Mouse (Mus musculus) testis, adult 2 months (tissue): ENCODE results near the gene Mta3. TPM values are rescaled to one million over a fixed set of nuclear protein-coding genes. Genes with fewer than 3 reads are reported as not detected.
"Not testable (repeated sequence)": the region's sequence is repeated elsewhere in the genome, so short reads cannot be mapped to it uniquely, and the experiment has no call there.

Experiments
- H3K27ac ChIP-seq: fragments of 200-500 bp; 2 replicates; pipeline ENCODE4 v1.5.1; 2012; ENCODE audit warnings: low read depth, low read length; ENCODE audit not compliant: control insufficient read depth, insufficient read depth
- H3K27me3 ChIP-seq: fragments of 200-500 bp; 2 replicates; pipeline ENCODE4 v1.6.1; 2012; ENCODE audit warnings: mild to moderate bottlenecking, low read length, moderate library complexity; ENCODE audit not compliant: control insufficient read depth, insufficient read depth
- H3K36me3 ChIP-seq: fragments of 200-500 bp; 2 replicates; pipeline ENCODE4 v1.6.1; 2012; ENCODE audit warnings: mild to moderate bottlenecking, low read length; ENCODE audit not compliant: control insufficient read depth, insufficient read depth
- H3K4me1 ChIP-seq: fragments of 200-500 bp; 2 replicates; pipeline ENCODE4 v1.6.1; 2012; ENCODE audit warnings: low read length; ENCODE audit not compliant: control insufficient read depth, insufficient read depth
- H3K4me3 ChIP-seq: fragments of 200-500 bp; 2 replicates; pipeline ENCODE4 v1.5.1; 2012; ENCODE audit warnings: low read depth, mild to moderate bottlenecking, low read length, moderate library complexity, mixed read lengths; ENCODE audit not compliant: control insufficient read depth
- CTCF ChIP-seq: fragments of 200-500 bp; IDR thresholded peaks from 2 replicates; pipeline ENCODE4 v1.5.1; 2012; ENCODE audit warnings: low read depth, mild to moderate bottlenecking, inconsistent platforms, low read length, moderate library complexity; ENCODE audit not compliant: control insufficient read depth, insufficient read depth, insufficient replicate concordance
- POLR2A ChIP-seq: fragments of 200-500 bp; IDR thresholded peaks from 2 replicates; pipeline ENCODE4 v1.6.1; 2012; ENCODE audit warnings: low read depth, mild to moderate bottlenecking, inconsistent platforms, low read length, moderate library complexity; ENCODE audit not compliant: control insufficient read depth
- polyA plus RNA-seq: library from polyadenylated mRNA; depleted of rRNA; stranded (reverse); fragments of >200 nt; gene quantifications from 2 replicates; pipeline ENCODE4 v1.2.3, GENCODE M21; 2012

The Mta3 gene
- polyA plus RNA-seq, 1 experiment: 36.3 TPM

DNA sequence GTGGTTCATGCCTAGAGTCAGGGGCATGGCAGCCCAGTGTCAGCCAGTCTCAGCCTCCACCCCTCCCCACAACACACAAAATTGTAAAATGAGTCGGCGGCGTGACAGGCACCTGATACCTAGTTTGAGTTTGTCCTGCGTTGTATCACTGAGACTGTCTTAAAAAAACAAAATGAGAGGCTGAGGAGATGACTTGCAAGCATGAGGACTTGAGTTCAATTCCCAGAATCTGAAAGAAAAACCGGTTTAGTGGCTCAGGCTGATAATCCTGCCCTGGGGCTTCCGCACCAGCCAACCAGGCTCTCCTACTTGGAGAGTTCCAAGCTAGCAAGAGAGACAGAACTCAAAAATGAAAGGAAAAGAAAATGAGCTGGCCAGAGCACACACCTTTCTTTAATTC, 2.9 kb downstream of the Mta3 start:
- no peaks in the 10 kb centered on the region for H3K27me3 ChIP-seq
- TF ChIP-seq POLR2A (no peak), CTCF (no peak)
- no peaks in the 10 kb centered on the region for H3K36me3 ChIP-seq
- no peak overlapping the region for H3K27ac ChIP-seq
- H3K4me3 ChIP-seq: no peak overlapping the region
- H3K4me1 ChIP-seq: peaks cover 9% of the 10 kb centered on the region

DNA sequence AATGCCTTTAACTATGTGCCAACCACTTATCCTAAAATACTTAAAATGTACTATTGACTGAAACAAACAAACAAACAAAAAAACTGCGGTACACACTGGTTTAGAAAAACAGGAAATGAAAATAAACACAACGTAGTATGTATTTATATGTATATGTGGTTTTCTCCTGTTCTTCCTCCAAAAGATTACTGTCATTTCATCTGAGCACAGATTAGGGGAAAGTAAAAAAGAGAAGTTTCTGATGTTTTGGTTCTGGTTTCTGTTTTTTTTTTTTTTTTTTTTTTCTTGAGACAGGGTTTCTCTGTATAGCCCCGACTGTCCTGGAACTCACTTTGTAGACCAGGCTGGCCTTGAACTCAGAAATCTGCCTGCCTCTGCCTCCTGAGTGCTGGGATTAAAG, 3.6 kb downstream of the Mta3 start:
- H3K4me3 ChIP-seq, H3K36me3 ChIP-seq, H3K27ac ChIP-seq, H3K4me1 ChIP-seq, H3K27me3 ChIP-seq: not testable (repeated sequence)

DNA sequence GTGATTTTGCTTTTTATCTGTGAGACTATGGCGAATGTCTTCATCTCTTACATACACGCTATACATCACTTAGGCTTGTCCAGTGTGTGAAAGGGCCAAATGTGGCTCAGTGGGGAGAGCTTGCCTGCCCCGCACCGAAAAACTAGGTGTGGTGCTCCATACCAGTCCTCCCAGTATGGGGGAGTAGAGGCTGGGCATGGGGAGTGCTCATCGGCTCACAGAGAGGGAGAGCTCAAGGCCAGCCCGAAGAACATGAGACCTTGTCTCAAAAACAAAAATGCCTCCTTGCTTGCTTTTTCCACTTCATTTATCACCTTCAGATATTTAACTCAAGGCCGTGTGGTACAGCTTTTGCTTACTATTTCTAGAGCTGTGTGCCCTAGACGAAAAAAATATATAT, 4.7 kb downstream of the Mta3 start:
- no peak overlapping the region for H3K4me3 ChIP-seq
- no peaks in the 10 kb centered on the region for H3K36me3 ChIP-seq
- TF ChIP-seq POLR2A (no peak), CTCF (no peak)

DNA sequence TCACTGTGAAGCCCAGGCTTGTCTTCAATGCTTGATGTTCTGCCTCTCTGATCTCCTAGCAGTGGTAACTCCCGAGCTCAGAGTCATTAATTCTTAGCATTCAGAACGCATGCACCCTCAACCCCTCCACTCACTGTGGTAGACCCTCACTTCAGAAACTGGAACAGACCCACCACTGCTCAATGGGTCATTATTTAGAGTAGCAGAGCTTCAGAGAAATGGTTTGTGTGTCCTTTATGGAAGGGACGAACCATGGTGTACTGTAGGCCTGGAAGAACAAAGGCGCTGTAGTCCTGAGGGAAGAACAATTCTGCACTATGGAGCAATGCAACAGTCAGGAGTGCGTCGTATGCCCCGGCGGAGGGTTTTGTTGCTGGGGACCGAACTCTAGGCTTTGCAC, 6.4 kb downstream of the Mta3 start:
- H3K27ac ChIP-seq: no peak overlapping the region
- no peaks in the 10 kb centered on the region for H3K4me1 ChIP-seq
- H3K27me3 ChIP-seq: no peaks in the 10 kb centered on the region
- TF ChIP-seq POLR2A (no peak), CTCF (no peak)
- H3K4me3 ChIP-seq: no peak overlapping the region
- no peaks in the 10 kb centered on the region for H3K36me3 ChIP-seq

More for the DNA sequence above, 4.7 kb downstream of the Mta3 start:
- Histone ChIP-seq H3K27ac (peak overlapping the region; percentile 63), H3K27me3 (no peaks in the 10 kb centered on the region), H3K4me1 (peaks cover 5% of the 10 kb centered on the region)

DNA sequence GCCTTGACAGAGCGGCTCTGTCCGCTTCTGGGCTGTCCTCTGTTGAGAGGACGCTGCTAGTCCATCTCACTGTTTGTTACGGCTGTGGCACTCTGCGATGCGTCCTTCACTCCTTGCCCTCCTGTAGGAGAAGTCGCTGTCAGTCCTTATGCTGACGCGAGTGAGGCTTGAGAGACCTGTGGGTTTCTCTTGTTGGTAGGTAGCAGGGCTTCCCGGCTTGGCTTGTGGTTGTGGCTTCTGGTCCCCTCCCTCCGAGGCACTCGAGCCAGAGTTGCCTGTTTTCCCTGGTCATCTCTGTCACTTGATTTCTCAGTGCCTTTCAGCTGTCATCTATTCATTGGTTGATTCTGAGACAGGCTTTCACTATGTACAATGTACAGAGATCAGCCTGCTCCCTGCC, 14.5 kb downstream of the Mta3 start:
- H3K4me3 ChIP-seq: no peak overlapping the region
- TF ChIP-seq POLR2A: no peak
- no peak for TF ChIP-seq CTCF
- H3K27ac ChIP-seq: no peak overlapping the region
- no peaks in the 10 kb centered on the region for H3K27me3 ChIP-seq
- no peaks in the 10 kb centered on the region for H3K36me3 ChIP-seq
- no peaks in the 10 kb centered on the region for H3K4me1 ChIP-seq

DNA sequence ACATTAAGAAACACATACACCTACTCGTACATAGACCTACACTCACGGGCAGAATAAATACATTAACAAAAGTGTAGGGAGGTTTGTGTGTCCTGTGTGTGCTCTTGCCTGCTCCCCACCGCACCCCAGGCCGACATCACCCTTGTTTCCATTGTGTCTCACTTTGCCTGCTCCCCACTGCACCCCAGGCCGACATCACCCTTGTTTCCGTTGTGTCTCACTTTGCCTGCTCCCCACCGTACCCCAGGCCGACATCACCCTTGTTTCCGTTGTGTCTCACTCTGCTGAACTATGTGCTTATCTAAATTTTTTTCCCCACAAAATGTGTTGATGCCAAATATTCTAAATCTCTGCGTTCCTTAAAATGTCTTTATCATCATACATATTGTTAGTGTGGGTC, 15.2 kb downstream of the Mta3 start:
- Histone ChIP-seq H3K27ac (no peak overlapping the region), H3K4me3 (no peak overlapping the region), H3K36me3 (no peaks in the 10 kb centered on the region), H3K27me3 (no peaks in the 10 kb centered on the region), H3K4me1 (no peaks in the 10 kb centered on the region)
- no peak for TF ChIP-seq CTCF
- no peak for TF ChIP-seq POLR2A

DNA sequence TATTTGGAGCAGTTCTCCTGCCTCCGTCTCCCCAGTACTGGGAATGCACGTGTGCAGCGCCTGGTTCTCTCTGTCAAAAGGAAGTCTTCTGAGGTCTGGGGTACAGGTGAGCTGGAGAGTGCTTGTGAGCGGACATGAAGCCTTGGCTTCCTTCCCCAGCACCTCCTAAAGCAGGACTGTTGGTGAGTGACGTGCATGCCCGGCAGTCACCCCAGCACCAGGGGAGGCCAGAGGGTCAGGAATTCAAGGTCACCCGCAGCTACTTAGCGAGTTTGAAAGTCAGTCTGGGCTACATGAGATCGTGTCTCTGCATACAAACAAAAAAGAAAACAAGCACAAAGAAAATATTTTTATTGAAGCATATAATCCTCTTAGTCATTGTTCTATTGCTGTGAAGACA, 17.1 kb downstream of the Mta3 start:
- no peaks in the 10 kb centered on the region for H3K36me3 ChIP-seq
- no peak overlapping the region for H3K27ac ChIP-seq
- no peak for TF ChIP-seq CTCF
- no peak for TF ChIP-seq POLR2A
- no peaks in the 10 kb centered on the region for H3K27me3 ChIP-seq
- H3K4me3 ChIP-seq: no peak overlapping the region
- H3K4me1 ChIP-seq: peaks cover 2% of the 10 kb centered on the region

DNA sequence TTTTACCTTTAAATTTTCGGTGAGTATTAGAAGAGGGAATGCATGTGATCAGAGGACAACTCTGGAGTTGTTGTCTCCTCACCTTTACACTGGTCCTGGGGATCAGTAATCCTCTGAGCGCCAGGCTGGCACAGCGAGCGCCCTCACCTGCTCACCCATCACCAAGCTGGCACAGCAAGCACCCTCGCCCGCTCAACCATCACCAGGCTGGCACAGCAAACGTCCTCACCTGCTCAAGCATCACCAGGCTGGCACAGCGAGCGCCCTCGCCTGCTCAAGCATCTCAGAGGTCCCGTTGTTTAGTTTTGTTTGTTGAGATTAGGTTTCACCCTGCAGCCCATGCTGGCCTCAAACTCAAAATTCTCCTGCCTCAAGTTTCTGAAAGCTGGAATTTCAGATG, 20.5 kb downstream of the Mta3 start:
- TF ChIP-seq CTCF: no peak
- no peak for TF ChIP-seq POLR2A

More for the DNA sequence above, 20.5 kb downstream of the Mta3 start:
- Histone ChIP-seq H3K27ac (no peak overlapping the region), H3K36me3 (no peaks in the 10 kb centered on the region), H3K4me1 (peaks cover 4% of the 10 kb centered on the region), H3K27me3 (no peaks in the 10 kb centered on the region), H3K4me3 (no peak overlapping the region)
